Mouse (Mus musculus) myocyte (in vitro differentiated cells): ENCODE results near the gene Msi2.

ENCODE experiments used
- CEBPB ChIP-seq: IDR thresholded peaks from 2 replicates; pipeline ENCODE4 v1.6.1; 2011; ENCODE audit warnings: mild to moderate bottlenecking, moderate library complexity; ENCODE audit not compliant: poor library complexity, insufficient read depth, severe bottlenecking
- E2F4 ChIP-seq: IDR thresholded peaks from one replicate; pipeline ENCODE4 v1.6.1; 2011; ENCODE audit warnings: mild to moderate bottlenecking, control low read depth, moderate library complexity; ENCODE audit not compliant: insufficient read depth
- MAX ChIP-seq: IDR thresholded peaks from one replicate; pipeline ENCODE4 v1.6.1; 2011; ENCODE audit warnings: low read depth, mild to moderate bottlenecking, control low read depth
- POLR2A ChIP-seq: IDR thresholded peaks from one replicate; pipeline ENCODE4 v1.6.1; 2011; ENCODE audit warnings: low read depth, mild to moderate bottlenecking, control low read depth, moderate library complexity; ENCODE audit not compliant: insufficient read length
- POLR2AphosphoS2 ChIP-seq: IDR thresholded peaks from one replicate; pipeline ENCODE4 v1.6.1; 2011; ENCODE audit warnings: low read depth, control low read depth; ENCODE audit not compliant: insufficient read length
- REST ChIP-seq: IDR thresholded peaks from one replicate; pipeline ENCODE4 v1.6.1; 2011; ENCODE audit warnings: mild to moderate bottlenecking, control low read depth, moderate library complexity; ENCODE audit not compliant: insufficient read depth, insufficient read length
- SRF ChIP-seq: IDR thresholded peaks from one replicate; pipeline ENCODE4 v1.6.1; 2011; ENCODE audit warnings: low read depth; ENCODE audit not compliant: control insufficient read depth, insufficient read length

- TF ChIP-seq POLR2A (no peak), REST (no peak), E2F4 (no peak), CEBPB (no peak), SRF (no peak), POLR2AphosphoS2 (no peak), MAX (no peak)
Observed at GRCm38 (mm10) chr11:88402290-88402689, 316.0 kb downstream of the Msi2 start.
